Mouse (Mus musculus): Measurements from ENCODE around the gene Adamts20. TPM values are rescaled to one million over a fixed set of nuclear protein-coding genes. Genes with fewer than 3 reads are reported as not detected.

Adamts20 gene
- total and polyA plus RNA-seq, 3 experiments, result 2.1 to 3.6 TPM; not detected in 1

DNA sequence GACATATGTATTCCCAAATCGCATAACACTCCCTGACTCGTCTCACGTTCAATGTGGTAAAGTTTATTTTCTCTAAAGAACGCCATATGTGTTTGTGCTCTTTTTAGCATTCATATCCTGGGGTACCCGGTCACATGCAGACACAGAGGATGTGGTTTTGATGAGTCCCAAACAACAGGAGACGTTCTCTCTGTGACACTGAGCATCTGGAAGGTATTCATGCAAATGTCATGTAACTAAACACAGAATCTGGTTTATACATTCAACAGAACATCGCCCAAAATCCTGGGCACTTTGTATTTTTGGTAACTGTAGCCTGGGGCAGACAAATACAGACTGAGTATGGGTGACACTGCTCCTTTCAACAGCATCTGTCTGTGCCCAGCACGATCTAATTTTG lies 188.8 kb downstream of the Adamts20 start:
- H3K4me3 ChIP-seq (ENCODE audit: control insufficient read depth in 1 of 2, insufficient read depth in 1 of 2, low read depth in 2 of 2, low read length in 2 of 2), result no peak overlapping the region
- H3K79me2 ChIP-seq (ENCODE audit: control insufficient read depth, insufficient read depth, low read length, poor library complexity), result no peaks in the 10 kb centered on the region
- no peak for DNase-seq (ENCODE audit: low read depth, low spot score)
- no peaks in the 10 kb centered on the region for H3K9me3 ChIP-seq (replicated peaks; ENCODE audit: insufficient read depth, low read length)
- H3K27me3 ChIP-seq (ENCODE audit: control insufficient read depth in 1 of 2, insufficient read depth in 2 of 2, low read length in 2 of 2), result peaks cover 0 to 1% of the 10 kb centered on the region in 2 experiments; a peak in 3 of 4 replicates
- H3K27ac ChIP-seq (ENCODE audit: control insufficient read depth, low read depth, low read length), result no peak overlapping the region
- no peak overlapping the region for H3K9ac ChIP-seq (ENCODE audit: control insufficient read depth, low read depth, low read length, poor library complexity, severe bottlenecking)
- TF ChIP-seq E2F4 (IDR thresholded peaks at IDR 0.05; ENCODE audit: borderline replicate concordance, low read depth, low read length) (no peak), TBP (IDR thresholded peaks at IDR 0.05; ENCODE audit: low read depth, low read length) (no peak), MYC (IDR thresholded peaks at IDR 0.05; ENCODE audit: low read depth, low read length) (no peak), CTCF (IDR thresholded peaks at IDR 0.05 in 2 of 3, conservative IDR thresholded peaks at IDR 0.05 in 1 of 3; ENCODE audit: control insufficient read depth in 1 of 3, insufficient read depth in 1 of 3, low read depth in 2 of 3, low read length in 3 of 3, poor library complexity in 1 of 3, severe bottlenecking in 1 of 3) (no peak), POLR2A (IDR thresholded peaks at IDR 0.05; ENCODE audit: control insufficient read depth in 1 of 2, insufficient read depth in 1 of 2, low read depth in 1 of 2, low read length in 2 of 2, poor library complexity in 1 of 2) (no peak), GATA1 (IDR thresholded peaks at IDR 0.05; ENCODE audit: low read depth, low read length) (no peak), SMC3 (IDR thresholded peaks at IDR 0.05; ENCODE audit: low read depth, low read length) (no peak), POLR2AphosphoS5 (IDR thresholded peaks at IDR 0.05; ENCODE audit: borderline replicate concordance, low read depth, low read length) (no peak), KAT2A (conservative IDR thresholded peaks at IDR 0.05; ENCODE audit: low read depth, low read length) (no peak), MYB (IDR thresholded peaks at IDR 0.05; ENCODE audit: low read depth, low read length) (no peak)
- H3K4me1 ChIP-seq (ENCODE audit: control insufficient read depth in 1 of 2, insufficient read depth in 2 of 2, low read length in 2 of 2), result no peaks in the 10 kb centered on the region
- H3K36me3 ChIP-seq (ENCODE audit: control insufficient read depth in 1 of 2, insufficient read depth in 2 of 2, low read length in 2 of 2), result no peaks in the 10 kb centered on the region

DNA sequence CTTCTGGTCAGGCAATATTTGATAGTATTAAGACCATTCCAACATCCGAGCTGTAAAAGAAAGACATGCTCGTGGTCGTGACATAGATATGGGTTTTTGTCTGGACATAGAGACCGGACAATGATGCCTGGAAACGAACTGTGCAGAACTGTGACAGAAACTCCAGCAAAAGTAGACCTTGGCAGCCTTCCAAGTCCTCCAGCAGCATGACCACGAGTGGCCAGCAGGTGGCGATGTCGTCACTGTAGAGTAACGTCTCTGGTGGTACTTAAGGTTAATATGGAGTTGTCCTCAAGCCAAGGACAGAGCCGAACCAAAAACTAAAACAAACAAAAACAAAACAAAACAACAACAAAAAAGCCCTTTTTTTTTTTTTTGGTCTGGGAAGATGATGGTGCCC lies 199.6 kb downstream of the Adamts20 start:
- H3K27me3 ChIP-seq (ENCODE audit: control insufficient read depth in 1 of 2, insufficient read depth in 2 of 2, low read length in 2 of 2), result peaks cover 0 to 2% of the 10 kb centered on the region in 2 experiments; a peak in 2 of 4 replicates
- peak; percentile 91 for DNase-seq (ENCODE audit: low read depth, low spot score)
- TF ChIP-seq BHLHE40 (IDR thresholded peaks at IDR 0.05; ENCODE audit: borderline replicate concordance, low read depth, low read length) (peak; percentile 53; the same call in 1 of the 2 replicates), POLR2A (IDR thresholded peaks at IDR 0.05; ENCODE audit: control insufficient read depth in 1 of 2, insufficient read depth in 1 of 2, low read depth in 1 of 2, low read length in 2 of 2, poor library complexity in 1 of 2) (no peak), EP300 (IDR thresholded peaks at IDR 0.05; ENCODE audit: low read depth in 1 of 2, low read length in 2 of 2) (no peak), ZC3H11A (IDR thresholded peaks at IDR 0.05; ENCODE audit: low read depth, low read length) (peak; percentile 68), MAFK (IDR thresholded peaks at IDR 0.05; ENCODE audit: borderline replicate concordance, low read depth, low read length) (no peak), NELFE (IDR thresholded peaks at IDR 0.05; ENCODE audit: low read depth, low read length) (no peak), ZNF384 (IDR thresholded peaks at IDR 0.05; ENCODE audit: low read depth, low read length) (peak; percentile 38; the same call in 1 of the 2 replicates), ETS1 (IDR thresholded peaks at IDR 0.05; ENCODE audit: low read depth, low read length) (no peak), TBP (IDR thresholded peaks at IDR 0.05; ENCODE audit: low read depth, low read length) (no peak), POLR2AphosphoS2 (IDR thresholded peaks at IDR 0.05; ENCODE audit: low read length) (no peak), RAD21 (IDR thresholded peaks at IDR 0.05; ENCODE audit: low read depth, low read length) (peak; percentile 86), POLR2AphosphoS5 (IDR thresholded peaks at IDR 0.05; ENCODE audit: borderline replicate concordance, low read depth, low read length) (no peak), USF2 (IDR thresholded peaks at IDR 0.05; ENCODE audit: borderline replicate concordance in 1 of 2, insufficient read depth in 1 of 2, low read depth in 1 of 2, low read length in 2 of 2) (no peak), GABPA (IDR thresholded peaks at IDR 0.05; ENCODE audit: low read depth, low read length) (no peak), MAX (IDR thresholded peaks at IDR 0.05; ENCODE audit: low read length) (no peak), ZKSCAN1 (IDR thresholded peaks at IDR 0.05; ENCODE audit: low read depth, low read length) (no peak), USF1 (IDR thresholded peaks at IDR 0.05; ENCODE audit: low read depth, low read length) (no peak), ELF1 (IDR thresholded peaks at IDR 0.05; ENCODE audit: low read depth, low read length) (no peak), MAZ (IDR thresholded peaks at IDR 0.05; ENCODE audit: low read depth, low read length) (no peak), NRF1 (IDR thresholded peaks at IDR 0.05; ENCODE audit: insufficient read depth, low read depth, low read length, poor library complexity, severe bottlenecking) (no peak), UBTF (IDR thresholded peaks at IDR 0.05; ENCODE audit: borderline replicate concordance, insufficient read depth, low read depth, low read length) (no peak), SIN3A (IDR thresholded peaks at IDR 0.05; ENCODE audit: low read length) (peak; percentile 54; the same call in 1 of the 2 replicates), RCOR1 (IDR thresholded peaks at IDR 0.05; ENCODE audit: low read depth, low read length) (no peak), E2F4 (IDR thresholded peaks at IDR 0.05; ENCODE audit: borderline replicate concordance, low read depth, low read length) (no peak), MYC (IDR thresholded peaks at IDR 0.05; ENCODE audit: low read depth, low read length) (peak; percentile 78), GATA1 (IDR thresholded peaks at IDR 0.05; ENCODE audit: low read depth, low read length) (no peak), MYB (IDR thresholded peaks at IDR 0.05; ENCODE audit: low read depth, low read length) (no peak), KAT2A (conservative IDR thresholded peaks at IDR 0.05; ENCODE audit: low read depth, low read length) (no peak)

More for the DNA sequence above, 199.6 kb downstream of the Adamts20 start:
- Histone ChIP-seq H3K4me3 (ENCODE audit: control insufficient read depth in 1 of 2, insufficient read depth in 1 of 2, low read depth in 2 of 2, low read length in 2 of 2) (peak overlapping the region; percentile 29 to 30), H3K79me2 (ENCODE audit: control insufficient read depth, insufficient read depth, low read length, poor library complexity) (no peaks in the 10 kb centered on the region), H3K27ac (ENCODE audit: control insufficient read depth, low read depth, low read length) (no peak overlapping the region), H3K36me3 (ENCODE audit: control insufficient read depth in 1 of 2, insufficient read depth in 2 of 2, low read length in 2 of 2) (peaks cover 0 to 5% of the 10 kb centered on the region in 2 experiments; a peak in 2 of 4 replicates), H3K9ac (ENCODE audit: control insufficient read depth, low read depth, low read length, poor library complexity, severe bottlenecking) (no peak overlapping the region), H3K4me1 (ENCODE audit: control insufficient read depth in 1 of 2, insufficient read depth in 2 of 2, low read length in 2 of 2) (peaks cover 5 to 15% of the 10 kb centered on the region in 2 experiments; a peak in 3 of 4 replicates), H3K9me3 (replicated peaks; ENCODE audit: insufficient read depth, low read length) (no peaks in the 10 kb centered on the region)

Measured in MEL (cell line).